Mouse (Mus musculus) frontal cortex, postnatal 25 days (tissue): ENCODE results near the gene Agap1.

Source experiments
- DNase-seq, 2 experiments: peaks; one replicate each; pipeline ENCODE4 v3.0.0; 2022; ENCODE audit warnings: low spot score in 2 of 2

Gene Agap1

GRCm38 (mm10) chr1:89576985-89577384 is 122.4 kb downstream of the Agap1 start:
- peak; percentile 32 to 48 for DNase-seq

- peak; percentile 71 to 72 for DNase-seq
Measured at GRCm38 (mm10) chr1:89580031-89580998, 125.7 kb downstream of the Agap1 start.

- DNase-seq: peak in 1 of 2 experiments; percentile 21
Measured at GRCm38 (mm10) chr1:89580999-89581765, 126.6 kb downstream of the Agap1 start.

DNA sequence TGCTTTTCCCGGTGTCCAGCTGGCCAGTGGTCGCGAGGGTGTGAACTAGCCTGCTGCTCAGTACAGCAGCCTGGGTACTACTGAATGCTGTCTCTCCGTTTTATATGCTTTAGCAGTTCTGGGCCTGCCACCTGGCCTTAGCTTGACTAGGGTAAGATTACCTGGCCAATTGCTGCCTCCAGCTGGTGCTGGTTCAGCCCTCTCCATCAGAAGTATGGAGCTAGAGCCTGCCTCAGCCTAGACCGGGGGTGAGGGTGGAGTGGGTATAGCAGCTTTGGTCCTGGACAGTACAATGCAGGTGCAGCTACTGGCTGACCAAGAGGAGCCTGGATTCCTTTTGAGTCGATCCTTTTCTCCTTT is 127.1 kb downstream of the Agap1 start:
- no peak for DNase-seq

- no peak for DNase-seq
Measured at GRCm38 (mm10) chr1:89583369-89583768, 128.8 kb downstream of the Agap1 start.

GRCm38 (mm10) chr1:89586991-89587683 is 132.5 kb downstream of the Agap1 start:
- no peak for DNase-seq

DNA sequence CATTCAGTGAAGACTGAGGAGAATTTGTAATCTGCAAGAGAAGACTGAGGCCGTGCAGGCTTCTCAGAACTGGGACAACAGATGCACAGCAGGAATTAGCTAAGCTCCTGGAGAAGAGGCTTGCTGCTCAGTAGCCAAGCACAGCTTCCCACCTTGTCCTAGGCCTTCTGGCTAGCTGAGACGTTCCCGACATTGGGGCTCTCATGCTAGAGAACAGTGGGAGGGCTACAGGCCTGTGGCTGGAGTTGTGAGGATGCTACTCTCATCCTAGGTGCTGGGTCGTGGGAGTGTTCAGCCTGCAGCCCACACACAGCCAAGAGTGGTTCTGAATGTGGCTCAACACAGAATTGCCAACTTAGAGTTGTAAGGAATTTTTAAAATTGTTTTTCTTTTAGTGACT is 133.5 kb downstream of the Agap1 start:
- no peak for DNase-seq

DNA sequence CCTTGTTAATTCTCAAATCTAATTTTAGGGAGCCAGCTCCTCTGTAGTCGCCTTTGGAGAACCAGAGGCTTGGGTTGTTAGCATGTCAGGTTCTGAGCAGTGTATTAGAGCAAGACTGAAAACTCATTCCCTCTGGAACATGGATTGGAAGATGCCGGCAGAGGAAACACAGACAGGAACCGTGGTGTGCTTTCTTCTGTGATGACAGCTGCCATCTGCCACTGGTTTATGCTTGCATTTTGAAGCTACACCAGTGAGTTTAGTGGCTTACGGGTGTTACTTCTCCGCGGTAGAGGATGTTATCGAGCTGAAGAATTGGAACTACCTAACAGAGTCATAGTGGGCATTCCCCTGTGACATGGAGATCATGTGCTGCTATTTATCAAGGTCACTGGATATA is 136.4 kb downstream of the Agap1 start:
- no peak for DNase-seq

DNA sequence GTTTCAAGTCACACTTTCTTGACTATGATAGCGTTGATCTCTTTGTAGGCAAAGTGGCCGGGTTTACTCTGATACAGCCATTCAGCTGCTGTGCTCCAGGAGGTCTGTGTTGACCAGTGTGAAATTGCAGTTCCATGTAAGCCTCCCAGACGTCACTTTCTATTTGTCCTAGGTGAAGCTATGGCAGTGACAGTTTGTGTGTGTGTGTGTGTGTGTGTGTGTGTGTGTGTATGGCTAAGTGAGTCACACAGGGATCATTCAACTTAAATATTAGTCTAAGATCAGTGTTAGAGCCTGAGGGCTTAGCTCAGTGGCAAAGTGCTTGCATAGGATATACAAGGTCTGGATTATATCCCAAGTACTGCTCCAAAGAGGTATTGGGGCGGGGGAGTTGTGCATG is 138.6 kb downstream of the Agap1 start:
- DNase-seq: no peak

DNA sequence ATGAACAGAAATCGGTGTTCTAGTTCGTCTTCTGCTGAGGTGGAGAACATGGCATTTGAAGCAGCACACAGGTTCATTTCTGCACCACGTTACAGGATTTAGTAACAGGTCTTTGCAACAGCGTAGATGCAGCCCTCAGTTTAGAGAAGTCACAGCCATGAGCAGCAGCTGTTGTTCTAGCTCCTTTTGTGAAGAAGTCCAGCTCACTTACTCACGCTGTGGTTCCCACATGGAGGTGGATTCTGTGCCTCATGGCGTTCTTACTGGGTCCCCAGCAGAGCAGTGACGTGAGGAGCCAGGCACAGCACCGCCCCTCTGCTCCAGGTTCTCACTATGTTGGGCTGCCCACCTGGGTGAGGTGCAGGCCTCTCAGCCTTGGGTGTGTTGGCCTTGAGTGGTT is 140.4 kb downstream of the Agap1 start:
- no peak for DNase-seq

DNA sequence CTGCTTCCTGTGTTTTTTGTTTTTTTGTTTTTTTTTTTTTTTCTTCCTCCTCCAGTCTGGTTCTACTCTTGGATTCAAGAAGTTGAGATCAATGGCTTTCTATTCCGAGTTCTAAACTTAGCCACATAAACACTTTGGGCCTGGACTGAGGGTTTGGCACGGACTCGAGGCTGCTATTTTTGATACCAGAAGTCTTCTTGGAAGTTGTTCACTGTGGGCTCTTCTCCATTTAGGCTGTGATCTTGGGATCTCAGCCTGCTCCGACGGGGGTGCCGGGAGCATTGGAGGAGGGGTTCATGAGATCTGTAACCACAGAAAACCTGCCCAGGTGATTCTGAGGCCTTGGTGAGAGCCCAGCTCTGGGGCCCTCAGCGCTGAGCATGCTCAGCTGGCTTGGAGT is 140.8 kb downstream of the Agap1 start:
- DNase-seq: no peak

- no peak for DNase-seq
Measured at GRCm38 (mm10) chr1:89596223-89596622, 141.6 kb downstream of the Agap1 start.

GRCm38 (mm10) chr1:89598906-89599305 is 144.3 kb downstream of the Agap1 start:
- DNase-seq: no peak

GRCm38 (mm10) chr1:89599983-89600741 is 145.6 kb downstream of the Agap1 start:
- DNase-seq: no peak

GRCm38 (mm10) chr1:89601349-89601748 is 146.7 kb downstream of the Agap1 start:
- no peak for DNase-seq

GRCm38 (mm10) chr1:89602879-89603278 is 148.3 kb downstream of the Agap1 start:
- DNase-seq: no peak

GRCm38 (mm10) chr1:89606612-89607011 is 152.0 kb downstream of the Agap1 start:
- DNase-seq: peak; percentile 65 to 68

- DNase-seq: no peak
Measured at GRCm38 (mm10) chr1:89608766-89609165, 154.2 kb downstream of the Agap1 start.

- no peak for DNase-seq
Measured at GRCm38 (mm10) chr1:89609964-89610363, 155.4 kb downstream of the Agap1 start.

- DNase-seq: no peak
Measured at GRCm38 (mm10) chr1:89611521-89611920, 156.9 kb downstream of the Agap1 start.

GRCm38 (mm10) chr1:89613234-89613870 is 158.7 kb downstream of the Agap1 start:
- DNase-seq: no peak
